Mouse (Mus musculus): ENCODE measurements around the gene Zfp128. TPM values are rescaled to one million over a fixed set of nuclear protein-coding genes. Genes with fewer than 3 reads are reported as not detected.
"Not testable (repeated sequence)": the region's sequence is repeated elsewhere in the genome, so short reads cannot be mapped to it uniquely, and the experiment has no call there.

Gene Zfp128
- total RNA-seq, 2 experiments from 2014 or later, result 2.5 to 3.6 TPM

- no peak for ATAC-seq (replicated peaks; ENCODE audit: poor library complexity, severe bottlenecking)
Measured at GRCm38 (mm10) chr7:12921318-12921704, 40.3 kb downstream of the Zfp128 start.

GRCm38 (mm10) chr7:12921705-12922465, 40.9 kb downstream of the Zfp128 start, which contains the start of gene Rps5:
Gene Rps5 (plus strand): TSS chr7:12922290.
- peak; percentile 93 for ATAC-seq (replicated peaks; ENCODE audit: poor library complexity, severe bottlenecking)

GRCm38 (mm10) chr7:12922729-12923128, 41.8 kb downstream of the Zfp128 start:
- ATAC-seq (replicated peaks; ENCODE audit: poor library complexity, severe bottlenecking), result no peak

- ATAC-seq (replicated peaks; ENCODE audit: poor library complexity, severe bottlenecking), result no peak
Measured at GRCm38 (mm10) chr7:12926316-12926715, 45.3 kb downstream of the Zfp128 start.

- ATAC-seq (replicated peaks; ENCODE audit: poor library complexity, severe bottlenecking), result no peak
Measured at GRCm38 (mm10) chr7:12927191-12927680, 46.3 kb downstream of the Zfp128 start, which contains the start of gene Rnf225. Gene Rnf225 (plus strand): TSS chr7:12927416.

- peak; percentile 62 for ATAC-seq (replicated peaks; ENCODE audit: poor library complexity, severe bottlenecking)
Measured at GRCm38 (mm10) chr7:12927693-12928589, 47.0 kb downstream of the Zfp128 start.

- no peak for ATAC-seq (replicated peaks; ENCODE audit: poor library complexity, severe bottlenecking)
Measured at GRCm38 (mm10) chr7:12933615-12934140, 52.7 kb downstream of the Zfp128 start.

- no peak for ATAC-seq (replicated peaks; ENCODE audit: poor library complexity, severe bottlenecking)
Measured at GRCm38 (mm10) chr7:12934808-12935207, 53.8 kb downstream of the Zfp128 start.

GRCm38 (mm10) chr7:12937254-12937803, 56.4 kb downstream of the Zfp128 start:
- ATAC-seq (replicated peaks; ENCODE audit: poor library complexity, severe bottlenecking), result not testable (repeated sequence)

GRCm38 (mm10) chr7:12940599-12940998, 59.6 kb downstream of the Zfp128 start:
- ATAC-seq (replicated peaks; ENCODE audit: poor library complexity, severe bottlenecking), result no peak

Other genes starting within 250 kb of the Zfp128 start
- gene Vmn2r54, start 240.9 kb upstream of the Zfp128 start, total RNA-seq (2014; fragmentation: Nextera tagmentation), result not detected in 2 replicates
- not detected in 2 replicates for gene Vmn2r54, start 240.9 kb upstream of the Zfp128 start, total RNA-seq (2017)
- gene Vmn2r55, start 196.2 kb upstream of the Zfp128 start, total RNA-seq (2014; fragmentation: Nextera tagmentation), result not detected in 2 replicates
- not detected in 2 replicates for gene Vmn2r55, start 196.2 kb upstream of the Zfp128 start, total RNA-seq (2017)
- gene Vmn2r56, start 146.2 kb upstream of the Zfp128 start, total RNA-seq (2014; fragmentation: Nextera tagmentation), result not detected in 2 replicates
- not detected in 2 replicates for gene Vmn2r56, start 146.2 kb upstream of the Zfp128 start, total RNA-seq (2017)
- gene Zscan18, start 77.5 kb upstream of the Zfp128 start, total RNA-seq (2014; fragmentation: Nextera tagmentation), result 0.26 and 3.4 TPM in 2 replicates
- gene Zscan18, start 77.5 kb upstream of the Zfp128 start, total RNA-seq (2017), result 1.6 and 3.3 TPM in 2 replicates
- 9.1 and 16.6 TPM in 2 replicates for gene Zfp329, start 62.3 kb upstream of the Zfp128 start, total RNA-seq (2014; fragmentation: Nextera tagmentation)
- gene Zfp329, start 62.3 kb upstream of the Zfp128 start, total RNA-seq (2017), result 6.7 and 8.3 TPM in 2 replicates
- 28.1 and 34.8 TPM in 2 replicates for gene Zfp110, start 46.4 kb upstream of the Zfp128 start, total RNA-seq (2014; fragmentation: Nextera tagmentation)
- 38.2 and 45.9 TPM in 2 replicates for gene Zfp110, start 46.4 kb upstream of the Zfp128 start, total RNA-seq (2017)
- gene Zscan22, start 16.6 kb downstream of the Zfp128 start, total RNA-seq (2014; fragmentation: Nextera tagmentation), result 26.6 and 32.4 TPM in 2 replicates
- gene Zscan22, start 16.6 kb downstream of the Zfp128 start, total RNA-seq (2017), result 4.8 and 8.1 TPM in 2 replicates
- 2,621 and 2,837 TPM in 2 replicates for gene Rps5, start 41.1 kb downstream of the Zfp128 start, total RNA-seq (2014; fragmentation: Nextera tagmentation)
- gene Rps5, start 41.1 kb downstream of the Zfp128 start, total RNA-seq (2017), result 1,142 and 1,421 TPM in 2 replicates
- 0.92 and 0.95 TPM in 2 replicates for gene Rnf225, start 46.2 kb downstream of the Zfp128 start, total RNA-seq (2014; fragmentation: Nextera tagmentation)
- 0.26 and 0.88 TPM in 2 replicates for gene Rnf225, start 46.2 kb downstream of the Zfp128 start, total RNA-seq (2017)
- 5.9 and 8.6 TPM in 2 replicates for gene Zfp324, start 84.7 kb downstream of the Zfp128 start, total RNA-seq (2014; fragmentation: Nextera tagmentation)
- 7.6 and 7.8 TPM in 2 replicates for gene Zfp324, start 84.7 kb downstream of the Zfp128 start, total RNA-seq (2017)
- gene Zfp446, start 96.7 kb downstream of the Zfp128 start, total RNA-seq (2014; fragmentation: Nextera tagmentation), result 5.4 and 9.5 TPM in 2 replicates
- 3.0 and 4.0 TPM in 2 replicates for gene Zfp446, start 96.7 kb downstream of the Zfp128 start, total RNA-seq (2017)
- gene Slc27a5, start 117.0 kb downstream of the Zfp128 start, total RNA-seq (2014; fragmentation: Nextera tagmentation), result not detected in 2 replicates
- gene Slc27a5, start 117.0 kb downstream of the Zfp128 start, total RNA-seq (2017), result not detected in 2 replicates
- gene Trim28, start 117.9 kb downstream of the Zfp128 start, total RNA-seq (2014; fragmentation: Nextera tagmentation), result 599 and 728 TPM in 2 replicates
- gene Trim28, start 117.9 kb downstream of the Zfp128 start, total RNA-seq (2017), result 489 and 493 TPM in 2 replicates
- gene Zbtb45, start 128.9 kb downstream of the Zfp128 start, total RNA-seq (2014; fragmentation: Nextera tagmentation), result 8.5 and 19.8 TPM in 2 replicates
- gene Zbtb45, start 128.9 kb downstream of the Zfp128 start, total RNA-seq (2017), result 4.9 and 11.9 TPM in 2 replicates
- gene Chmp2a, start 153.6 kb downstream of the Zfp128 start, total RNA-seq (2014; fragmentation: Nextera tagmentation), result 117 and 163 TPM in 2 replicates
- gene Chmp2a, start 153.6 kb downstream of the Zfp128 start, total RNA-seq (2017), result 162 and 196 TPM in 2 replicates
- 196 and 197 TPM in 2 replicates for gene Ube2m, start 157.1 kb downstream of the Zfp128 start, total RNA-seq (2014; fragmentation: Nextera tagmentation)
- 126 and 132 TPM in 2 replicates for gene Ube2m, start 157.1 kb downstream of the Zfp128 start, total RNA-seq (2017)
- gene Mzf1, start 173.6 kb downstream of the Zfp128 start, total RNA-seq (2014; fragmentation: Nextera tagmentation), result 0.43 TPM in 1 of 2 replicates, not detected in the other
- gene Mzf1, start 173.6 kb downstream of the Zfp128 start, total RNA-seq (2017), result 0.30 and 0.57 TPM in 2 replicates
- gene Vmn1r85, start 214.0 kb downstream of the Zfp128 start, total RNA-seq (2014; fragmentation: Nextera tagmentation), result not detected in 2 replicates
- gene Vmn1r85, start 214.0 kb downstream of the Zfp128 start, total RNA-seq (2017), result not detected in 2 replicates
- not detected in 2 replicates for gene Vmn1r86, start 238.7 kb downstream of the Zfp128 start, total RNA-seq (2014; fragmentation: Nextera tagmentation)
- not detected in 2 replicates for gene Vmn1r86, start 238.7 kb downstream of the Zfp128 start, total RNA-seq (2017)

Data from granulocyte monocyte progenitor cell, adult 5-6 weeks (primary cell).